Mouse (Mus musculus) layer of hippocampus, postnatal 25 days (tissue): ENCODE data around the gene Ssu2. TPM values are rescaled to one million over a fixed set of nuclear protein-coding genes. Genes with fewer than 3 reads are reported as not detected.

Source experiments
- DNase-seq, 2 experiments: peaks; one replicate each; pipeline ENCODE4 v3.0.0; 2022; ENCODE audit warnings: mixed read lengths in 2 of 2, low spot score in 1 of 2; ENCODE audit errors: extremely low spot score in 1 of 2
- total RNA-seq, 2 experiments: library from RNA; stranded (reverse); gene quantifications; 2 replicates each; pipeline ENCODE4 v1.2.3; 2021

Ssu2 gene
- total RNA-seq, 2 experiments from 2014 or later = 0.26 to 0.69 TPM

GRCm38 (mm10) chr6:112359341-112359740 lies 28.5 kb downstream of the Ssu2 start:
- DNase-seq = no peak

- DNase-seq = no peak
These were observed 37.4 kb downstream of the Ssu2 start for GRCm38 (mm10) chr6:112350452-112350851.

GRCm38 (mm10) chr6:112339016-112339415 lies 48.8 kb downstream of the Ssu2 start:
- no peak for DNase-seq

GRCm38 (mm10) chr6:112337667-112338066 lies 50.2 kb downstream of the Ssu2 start:
- DNase-seq = no peak

GRCm38 (mm10) chr6:112333930-112334329 lies 53.9 kb downstream of the Ssu2 start:
- no peak for DNase-seq

- no peak for DNase-seq
These were observed 56.6 kb downstream of the Ssu2 start for GRCm38 (mm10) chr6:112331223-112331598.

GRCm38 (mm10) chr6:112330520-112331222 lies 57.2 kb downstream of the Ssu2 start:
- DNase-seq = no peak

- DNase-seq = no peak
These were observed 60.0 kb downstream of the Ssu2 start for GRCm38 (mm10) chr6:112327793-112328192.

- DNase-seq = no peak
These were observed 62.6 kb downstream of the Ssu2 start for GRCm38 (mm10) chr6:112325213-112325612.

- DNase-seq = no peak
These were observed 64.9 kb downstream of the Ssu2 start for GRCm38 (mm10) chr6:112322916-112323315.

- no peak for DNase-seq
These were observed 67.1 kb downstream of the Ssu2 start for GRCm38 (mm10) chr6:112320679-112321078.

- DNase-seq = no peak
These were observed 68.4 kb downstream of the Ssu2 start for GRCm38 (mm10) chr6:112319449-112319848.

- no peak for DNase-seq
These were observed 76.4 kb downstream of the Ssu2 start for GRCm38 (mm10) chr6:112311385-112311784.

GRCm38 (mm10) chr6:112309330-112309938 lies 78.4 kb downstream of the Ssu2 start:
- DNase-seq = no peak

Other genes starting within 250 kb of the Ssu2 start
- 1 to 10 TPM; 7.3 to 8.4 TPM for gene Lmcd1, start 114.3 kb downstream of the Ssu2 start, total RNA-seq
- under 1 TPM; 0.69 to 0.96 TPM for gene Cav3, start 71.5 kb upstream of the Ssu2 start, total RNA-seq
- gene Oxtr, start 101.9 kb upstream of the Ssu2 start, total RNA-seq = 1 to 10 TPM; 7.2 to 9.9 TPM